Mouse (Mus musculus): ENCODE measurements around the gene Abhd14a. TPM values are rescaled to one million over a fixed set of nuclear protein-coding genes. Genes with fewer than 3 reads are reported as not detected.

The Abhd14a gene
- polyA plus RNA-seq, 1 experiment from 2014 or later = 75.0 TPM

DNA sequence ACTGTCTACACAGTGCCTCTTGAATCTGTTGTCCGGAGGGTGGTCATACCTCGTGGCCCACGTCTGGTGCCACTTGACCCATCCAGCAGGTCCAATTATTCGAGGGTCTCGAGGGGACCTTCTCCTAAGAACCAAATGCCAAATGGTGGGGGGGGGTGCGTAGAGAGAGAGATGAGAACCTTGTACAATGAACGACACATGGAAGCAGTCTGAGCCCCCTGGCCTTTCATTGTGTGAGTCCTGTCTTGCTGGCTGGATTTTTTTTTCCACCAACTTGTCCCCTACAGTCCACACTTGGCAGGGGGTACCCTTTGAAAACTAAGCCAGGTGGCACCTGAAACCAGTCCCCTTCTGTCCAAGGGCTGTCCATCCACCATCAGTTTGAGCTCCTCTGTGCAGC is 20.3 kb upstream of the Abhd14a start:
- no peak overlapping the region for H3K9ac ChIP-seq
- H3K27ac ChIP-seq = no peak overlapping the region
- H3K4me2 ChIP-seq = no peak overlapping the region
- no peak for ATAC-seq (ENCODE audit: insufficient number of reproducible peaks, low FRiP score, low TSS enrichment, low read depth)
- peaks cover 36% of the 10 kb centered on the region for H3K4me1 ChIP-seq
- no peak overlapping the region for H3K4me3 ChIP-seq
- 89% methylated on average over 7 of the region's 7 CpGs for WGBS
- peaks cover 10% of the 10 kb centered on the region for H3K36me3 ChIP-seq
- H3K27me3 ChIP-seq = 0 out of 2 replicates have a peak, but pooled peaks cover 5% of the 10 kb centered on the region
- H3K9me3 ChIP-seq = no peaks in the 10 kb centered on the region

DNA sequence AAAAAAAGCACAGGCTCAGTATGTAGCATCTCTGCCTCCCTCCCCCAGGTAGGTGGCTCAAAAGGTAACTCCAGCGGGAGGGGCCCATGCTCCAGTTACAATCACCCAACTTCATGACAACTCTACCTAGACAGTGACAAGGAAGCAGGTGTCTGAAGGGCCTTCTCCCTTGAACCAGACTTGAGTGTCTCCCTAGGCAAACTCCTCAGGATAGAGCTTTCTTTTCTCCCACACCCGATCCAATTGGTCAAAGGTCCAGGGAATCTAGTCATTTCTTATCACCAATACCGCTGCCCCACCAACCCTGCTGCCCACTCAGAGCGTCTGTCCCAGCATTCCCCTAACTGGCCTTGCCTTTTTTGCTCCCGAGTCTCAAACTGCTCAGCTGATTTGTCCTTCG is 19.2 kb upstream of the Abhd14a start:
- Histone ChIP-seq H3K36me3 (peaks cover 19% of the 10 kb centered on the region), H3K4me3 (no peak overlapping the region), H3K9me3 (no peaks in the 10 kb centered on the region), H3K4me1 (peaks cover 29% of the 10 kb centered on the region), H3K9ac (no peak overlapping the region), H3K27me3 (0 out of 2 replicates have a peak, but pooled peaks cover 5% of the 10 kb centered on the region), H3K27ac (no peak overlapping the region), H3K4me2 (no peak overlapping the region)
- no peak for ATAC-seq (ENCODE audit: insufficient number of reproducible peaks, low FRiP score, low TSS enrichment, low read depth)
- 94% methylated on average over 6 of the region's 6 CpGs for whole genome bisulfite sequencing

DNA sequence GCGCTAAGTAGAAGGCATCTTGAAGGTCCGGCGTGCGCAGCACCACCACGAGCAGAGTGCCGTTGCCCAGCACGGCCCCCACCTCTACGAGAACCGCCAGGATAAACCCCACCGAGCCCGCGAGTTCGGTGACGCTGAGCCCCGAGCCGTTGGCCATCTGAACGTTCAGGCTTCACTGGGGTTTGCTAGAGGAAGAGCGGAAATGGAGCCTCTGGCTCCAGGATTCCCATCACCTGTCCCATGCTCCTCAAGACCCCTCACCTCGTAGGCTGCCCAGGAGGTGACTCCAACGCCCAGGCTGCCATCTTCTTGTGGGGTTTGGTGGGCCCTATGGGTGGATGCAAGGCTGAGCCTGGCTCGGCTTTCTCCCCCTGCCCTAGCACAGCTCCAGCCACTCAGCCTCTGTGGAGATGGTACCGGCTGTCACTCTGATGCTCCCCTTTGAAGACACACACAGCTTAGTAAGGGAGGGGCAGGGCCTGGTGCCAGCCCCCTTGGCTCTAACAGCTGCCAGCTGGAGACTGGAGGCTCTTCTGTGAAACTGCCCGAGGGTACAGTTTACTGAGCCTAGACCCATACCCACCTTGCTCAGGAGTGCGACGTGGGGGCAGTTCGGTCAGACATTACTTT is 18.2 kb upstream of the Abhd14a start, which contains the start of gene Gpr62:
TSS of gene Gpr62 (minus strand) at position 368 of the 630 bp plus-strand sequence.
- Histone ChIP-seq H3K36me3 (peaks cover 27% of the 10 kb centered on the region), H3K27ac (peak within 1 kb of the TSS; percentile 50), H3K27me3 (0 out of 2 replicates have a peak, but pooled peaks cover 5% of the 10 kb centered on the region), H3K9ac (peak within 1 kb of the TSS; percentile 65), H3K4me2 (peak within 1 kb of the TSS; percentile 98), H3K9me3 (no peaks in the 10 kb centered on the region), H3K4me1 (peaks cover 23% of the 10 kb centered on the region), H3K4me3 (peak within 1 kb of the TSS; percentile 59)
- no peak for ATAC-seq (ENCODE audit: insufficient number of reproducible peaks, low FRiP score, low TSS enrichment, low read depth)
- 28% methylated on average over 26 of the region's 26 CpGs for WGBS

DNA sequence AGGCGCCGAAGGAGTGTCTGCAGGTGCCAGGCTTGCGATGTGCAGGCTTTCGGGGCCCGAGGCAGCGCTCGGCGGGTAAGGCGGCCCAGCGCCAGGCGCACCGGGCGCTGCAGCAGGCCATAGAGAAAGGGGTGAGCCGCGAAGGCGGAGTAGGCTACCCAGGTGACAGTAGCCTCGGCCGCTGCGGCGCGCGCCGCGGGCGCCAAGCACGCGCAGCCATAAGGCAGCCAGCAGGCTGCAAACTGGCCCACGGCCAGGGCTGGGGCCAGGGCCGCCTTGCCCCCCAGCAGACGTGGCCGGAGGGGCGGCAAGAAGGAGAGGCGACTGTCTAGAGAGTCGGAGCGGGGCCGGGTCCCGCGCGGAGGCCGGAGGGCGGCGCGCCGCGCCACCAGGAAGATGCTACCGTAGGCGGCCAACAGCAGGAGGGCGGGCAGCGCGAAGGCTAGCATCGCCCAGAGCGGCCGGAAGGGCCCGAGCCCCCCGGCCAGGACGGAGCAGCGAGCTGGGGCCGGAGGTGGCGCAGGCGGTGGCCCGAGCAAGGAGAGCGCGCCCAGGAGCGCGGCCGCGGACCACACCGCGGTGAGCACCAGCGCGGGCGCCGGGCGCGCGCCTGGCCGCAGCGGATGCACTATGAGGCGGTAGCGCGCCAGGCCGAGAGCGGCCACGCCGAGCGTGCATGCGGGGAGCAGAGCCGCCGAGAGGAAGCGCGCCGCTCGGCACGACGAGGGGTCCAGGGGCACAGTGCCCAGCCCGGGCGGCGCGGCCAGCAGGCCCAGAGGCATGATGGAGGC is 17.5 kb upstream of the Abhd14a start:
- Histone ChIP-seq H3K4me3 (peak overlapping the region; percentile 59), H3K9ac (peak overlapping the region; percentile 65), H3K36me3 (peaks cover 33% of the 10 kb centered on the region), H3K27ac (peak overlapping the region; percentile 50), H3K27me3 (0 out of 2 replicates have a peak, but pooled peaks cover 5% of the 10 kb centered on the region), H3K9me3 (no peaks in the 10 kb centered on the region), H3K4me1 (peaks cover 26% of the 10 kb centered on the region), H3K4me2 (peak overlapping the region; percentile 98)
- 1% methylated on average over 98 of the region's 99 CpGs for WGBS
- ATAC-seq (ENCODE audit: insufficient number of reproducible peaks, low FRiP score, low TSS enrichment, low read depth) = peak; percentile 50; the same call in 1 of the 2 replicates

DNA sequence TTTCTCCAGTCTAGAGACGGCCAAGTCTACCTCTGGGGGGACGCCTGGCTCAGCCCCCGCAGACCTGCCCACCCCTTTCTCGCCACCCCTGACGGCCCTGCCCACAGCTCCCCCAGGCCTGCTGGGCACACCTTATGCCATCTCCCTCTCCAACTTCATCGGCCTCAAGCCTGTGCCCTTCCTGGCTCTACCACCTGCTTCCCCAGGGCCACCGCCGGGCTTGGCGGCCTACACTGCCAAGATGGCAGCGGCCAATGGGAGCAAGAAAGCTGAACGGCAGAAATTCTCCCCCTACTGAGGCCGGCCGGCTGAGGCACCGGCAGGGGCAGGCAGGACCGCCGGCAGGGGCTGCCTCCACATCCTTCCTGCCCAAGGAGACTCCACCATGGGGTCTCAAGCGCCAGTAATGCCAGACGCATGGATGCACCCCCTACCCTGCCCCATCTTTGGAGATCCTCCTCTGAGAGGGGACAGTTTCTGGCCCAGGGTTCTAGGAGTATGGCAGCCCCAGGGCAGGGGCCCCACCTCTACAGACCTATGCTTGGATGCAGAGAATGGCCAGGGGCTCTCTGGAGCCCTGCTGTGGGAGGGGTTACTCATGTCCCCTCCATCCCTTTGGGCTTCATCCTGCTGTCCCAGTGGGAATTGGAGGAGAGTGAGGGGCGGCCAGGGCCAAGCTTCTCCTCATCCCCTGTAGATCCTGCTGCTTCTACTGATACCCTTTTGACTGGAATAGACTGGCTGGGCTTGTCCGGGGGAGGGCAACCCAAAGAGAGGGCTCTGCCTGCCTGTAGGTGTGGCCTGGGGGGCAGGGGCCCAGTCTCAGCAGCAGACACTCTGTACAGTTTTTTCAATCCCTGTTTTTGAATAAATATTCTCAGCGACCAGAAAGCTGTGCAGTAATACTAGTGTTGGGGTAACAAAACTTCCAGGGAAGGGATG is 15.9 kb upstream of the Abhd14a start:
- Histone ChIP-seq H3K4me1 (peaks cover 32% of the 10 kb centered on the region), H3K36me3 (peaks cover 38% of the 10 kb centered on the region), H3K4me2 (no peak overlapping the region), H3K9ac (no peak overlapping the region), H3K27ac (no peak overlapping the region), H3K9me3 (no peaks in the 10 kb centered on the region), H3K4me3 (no peak overlapping the region), H3K27me3 (0 out of 2 replicates have a peak, but pooled peaks cover 5% of the 10 kb centered on the region)
- ATAC-seq (ENCODE audit: insufficient number of reproducible peaks, low FRiP score, low TSS enrichment, low read depth) = no peak
- WGBS = 83% methylated on average over 21 of the region's 21 CpGs

DNA sequence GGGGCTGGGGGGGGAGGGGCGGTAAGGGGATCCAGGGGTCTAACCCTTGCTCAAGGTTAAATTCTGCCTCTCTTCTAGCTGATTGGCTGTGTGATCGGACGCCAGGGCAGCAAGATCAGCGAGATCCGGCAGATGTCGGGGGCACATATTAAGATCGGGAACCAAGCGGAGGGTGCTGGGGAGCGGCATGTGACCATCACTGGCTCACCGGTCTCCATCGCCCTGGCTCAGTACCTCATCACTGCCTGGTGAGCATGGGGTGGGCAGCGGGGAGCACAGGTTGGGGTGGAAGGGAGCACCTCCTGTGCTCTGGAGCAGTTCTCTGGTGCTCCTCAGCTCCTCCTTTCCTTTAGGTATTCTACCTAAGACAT is 14.9 kb upstream of the Abhd14a start:
- Histone ChIP-seq H3K9me3 (no peaks in the 10 kb centered on the region), H3K36me3 (peaks cover 38% of the 10 kb centered on the region), H3K4me1 (peaks cover 39% of the 10 kb centered on the region), H3K9ac (no peak overlapping the region), H3K4me3 (no peak overlapping the region), H3K4me2 (no peak overlapping the region), H3K27me3 (0 out of 2 replicates have a peak, but pooled peaks cover 5% of the 10 kb centered on the region), H3K27ac (no peak overlapping the region)
- no peak for ATAC-seq (ENCODE audit: insufficient number of reproducible peaks, low FRiP score, low TSS enrichment, low read depth)
- WGBS = 90% methylated on average over 12 of the region's 12 CpGs

DNA sequence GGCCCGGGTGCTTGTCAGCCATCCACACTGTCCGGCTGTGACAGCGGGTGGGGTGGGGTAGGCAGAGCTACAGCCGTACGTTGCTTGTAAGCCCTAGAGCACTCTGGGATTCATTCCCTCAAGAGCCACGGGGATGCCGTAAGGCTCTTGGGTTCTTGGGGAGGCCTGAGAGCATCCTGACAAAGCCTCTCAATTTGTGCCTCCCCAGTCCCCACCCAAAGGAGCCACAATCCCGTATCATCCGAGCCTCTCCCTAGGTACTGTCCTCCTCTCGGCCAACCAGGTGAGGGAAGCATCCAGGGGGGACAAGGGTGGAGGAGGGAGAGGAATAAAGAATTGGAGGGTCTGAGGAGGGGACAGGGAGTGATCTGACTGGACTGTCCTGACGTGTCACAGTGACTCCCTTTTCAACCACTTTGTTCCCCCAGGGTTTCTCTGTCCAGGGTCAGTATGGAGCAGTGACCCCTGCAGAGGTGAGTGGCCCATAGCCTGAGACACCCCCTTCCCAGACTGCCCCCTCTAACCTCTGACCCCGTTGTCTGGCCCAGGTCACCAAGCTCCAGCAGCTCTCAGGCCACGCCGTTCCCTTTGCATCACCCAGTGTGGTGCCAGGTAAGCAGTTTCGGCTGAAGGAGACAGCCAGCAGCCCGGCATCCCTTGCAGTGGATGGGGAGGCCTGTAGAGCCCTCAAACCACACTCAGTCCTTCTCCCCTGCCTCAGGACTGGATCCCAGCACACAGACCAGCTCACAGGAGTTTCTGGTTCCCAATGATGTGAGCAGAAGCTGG is 14.4 kb upstream of the Abhd14a start:
- no peak for ATAC-seq (ENCODE audit: insufficient number of reproducible peaks, low FRiP score, low TSS enrichment, low read depth)
- no peak overlapping the region for H3K27ac ChIP-seq
- H3K9ac ChIP-seq = no peak overlapping the region
- no peak overlapping the region for H3K4me2 ChIP-seq
- WGBS = 80% methylated on average over 16 of the region's 16 CpGs
- peaks cover 44% of the 10 kb centered on the region for H3K4me1 ChIP-seq
- peaks cover 40% of the 10 kb centered on the region for H3K36me3 ChIP-seq
- no peaks in the 10 kb centered on the region for H3K9me3 ChIP-seq
- 0 out of 2 replicates have a peak, but pooled peaks cover 5% of the 10 kb centered on the region for H3K27me3 ChIP-seq
- no peak overlapping the region for H3K4me3 ChIP-seq

DNA sequence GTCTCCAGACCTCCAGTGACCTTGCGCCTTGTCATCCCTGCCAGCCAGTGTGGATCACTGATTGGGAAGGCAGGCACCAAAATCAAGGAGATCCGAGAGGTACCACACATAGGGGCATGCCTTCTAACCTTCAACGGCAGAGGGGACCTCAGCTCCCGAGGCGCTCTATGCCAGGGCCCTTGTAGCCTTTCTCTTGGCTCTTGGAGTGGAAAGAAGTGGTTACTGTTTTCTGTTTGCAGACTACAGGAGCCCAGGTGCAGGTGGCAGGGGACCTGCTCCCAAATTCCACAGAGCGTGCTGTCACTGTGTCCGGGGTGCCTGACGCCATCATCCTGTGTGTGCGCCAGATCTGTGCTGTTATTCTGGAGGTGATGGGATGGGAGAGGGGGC is 13.5 kb upstream of the Abhd14a start:
- Histone ChIP-seq H3K4me1 (peaks cover 52% of the 10 kb centered on the region), H3K4me2 (no peak overlapping the region), H3K27ac (no peak overlapping the region), H3K9me3 (no peaks in the 10 kb centered on the region), H3K27me3 (0 out of 2 replicates have a peak, but pooled peaks cover 5% of the 10 kb centered on the region), H3K4me3 (no peak overlapping the region), H3K36me3 (peaks cover 40% of the 10 kb centered on the region), H3K9ac (no peak overlapping the region)
- 90% methylated on average over 9 of the region's 9 CpGs for WGBS
- ATAC-seq (ENCODE audit: insufficient number of reproducible peaks, low FRiP score, low TSS enrichment, low read depth) = no peak

DNA sequence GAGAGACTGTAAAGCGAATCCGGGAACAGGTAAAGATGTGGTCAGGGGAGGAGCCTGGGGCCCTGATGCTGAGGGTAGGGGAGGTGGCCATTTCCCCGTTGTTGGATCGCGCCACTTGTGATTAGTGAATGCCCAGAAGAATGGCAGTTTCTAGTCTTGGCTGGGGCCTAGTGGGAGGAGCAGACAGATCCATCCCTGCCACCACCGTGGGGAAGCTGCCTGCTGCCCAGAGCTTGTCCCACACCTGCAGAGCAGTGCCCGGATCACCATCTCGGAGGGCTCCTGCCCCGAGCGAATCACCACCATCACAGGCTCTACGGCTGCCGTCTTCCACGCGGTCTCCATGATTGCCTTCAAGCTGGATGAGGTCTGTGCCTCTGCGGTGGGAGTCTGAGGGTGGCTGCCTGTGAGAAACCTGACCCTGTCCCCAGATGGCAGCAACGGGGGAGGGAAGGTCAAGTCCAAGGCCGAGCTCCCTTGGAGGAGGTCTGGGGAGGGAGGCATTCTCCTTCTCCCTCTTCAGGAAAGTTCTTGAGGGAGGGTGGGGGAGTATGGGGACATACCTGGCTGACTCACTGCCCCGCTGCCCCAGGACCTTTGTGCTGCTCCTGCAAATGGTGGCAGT is 13.0 kb upstream of the Abhd14a start:
- no peaks in the 10 kb centered on the region for H3K9me3 ChIP-seq
- H3K36me3 ChIP-seq = peaks cover 40% of the 10 kb centered on the region
- no peak overlapping the region for H3K9ac ChIP-seq
- WGBS = 73% methylated on average over 18 of the region's 18 CpGs
- ATAC-seq (ENCODE audit: insufficient number of reproducible peaks, low FRiP score, low TSS enrichment, low read depth) = no peak
- peaks cover 53% of the 10 kb centered on the region for H3K4me1 ChIP-seq
- H3K4me3 ChIP-seq = no peak overlapping the region
- H3K27ac ChIP-seq = no peak overlapping the region
- H3K27me3 ChIP-seq = 0 out of 2 replicates have a peak, but pooled peaks cover 5% of the 10 kb centered on the region
- no peak overlapping the region for H3K4me2 ChIP-seq

DNA sequence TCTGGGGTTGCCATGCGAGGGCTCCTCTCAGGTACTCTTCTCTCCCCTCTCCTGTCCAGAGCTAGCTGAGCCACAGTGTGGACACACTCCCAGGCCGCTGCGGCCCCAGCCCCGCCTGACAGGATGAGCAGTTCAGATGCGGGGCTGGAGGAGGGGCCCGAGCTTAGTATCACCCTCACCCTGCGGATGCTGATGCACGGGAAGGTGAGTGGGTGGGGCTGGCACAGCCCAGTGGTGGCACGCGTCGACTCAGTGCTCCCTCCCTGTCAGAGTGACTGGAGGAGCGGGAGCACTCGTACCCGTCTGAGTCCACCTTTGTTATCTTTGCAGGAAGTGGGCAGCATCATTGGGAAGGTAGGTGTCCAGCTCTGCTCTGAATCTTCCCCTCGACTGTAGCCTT is 12.5 kb upstream of the Abhd14a start:
- peaks cover 53% of the 10 kb centered on the region for H3K4me1 ChIP-seq
- no peaks in the 10 kb centered on the region for H3K9me3 ChIP-seq
- H3K4me3 ChIP-seq = no peak overlapping the region
- H3K27ac ChIP-seq = no peak overlapping the region
- ATAC-seq (ENCODE audit: insufficient number of reproducible peaks, low FRiP score, low TSS enrichment, low read depth) = no peak
- no peak overlapping the region for H3K9ac ChIP-seq
- H3K27me3 ChIP-seq = 0 out of 2 replicates have a peak, but pooled peaks cover 5% of the 10 kb centered on the region
- peaks cover 40% of the 10 kb centered on the region for H3K36me3 ChIP-seq
- 80% methylated on average over 15 of the region's 15 CpGs for WGBS
- no peak overlapping the region for H3K4me2 ChIP-seq

Data from limb, embryonic 15.5 days (tissue).